ENCODE assay signal across 2 mouse cellular contexts in genomic region chr8:104340233-104341105, GRCm38 (mm10).
TF ChIP-seq lines count a peak whose summit lies in the region.

No protein-coding gene starts in this region.

TF ChIP-seq in C2C12, 6 proteins besides CTCF, POLR2A, EP300 and RAD21:
- TF ChIP-seq MYOG (IDR thresholded peaks at IDR 0.05; ENCODE audit: control insufficient read depth, extremely low read depth, insufficient read length): no peak
- TF ChIP-seq MYOD1 (IDR thresholded peaks at IDR 0.05; ENCODE audit: control insufficient read depth, insufficient read length, low read depth): no peak
- no peak for TF ChIP-seq MAX (IDR thresholded peaks at IDR 0.05)
- TF ChIP-seq FOSL1 (IDR thresholded peaks at IDR 0.05; ENCODE audit: insufficient read depth, low read length, poor library complexity, severe bottlenecking): no peak
- no peak for TF ChIP-seq USF1 (IDR thresholded peaks at IDR 0.05; ENCODE audit: low read depth)
- no peak for TF ChIP-seq CEBPB (IDR thresholded peaks at IDR 0.05; ENCODE audit: low read depth)

TF ChIP-seq in myocyte, 11 proteins besides CTCF, POLR2A, EP300 and RAD21:
- TF ChIP-seq MAX (IDR thresholded peaks at IDR 0.05; ENCODE audit: low read depth) (no peak), TCF12 (IDR thresholded peaks at IDR 0.05; ENCODE audit: insufficient read depth, poor library complexity, severe bottlenecking) (no peak), POLR2AphosphoS2 (IDR thresholded peaks at IDR 0.05; ENCODE audit: insufficient read length, low read depth) (peak; percentile 24), CEBPB (IDR thresholded peaks at IDR 0.05; ENCODE audit: insufficient read depth, poor library complexity, severe bottlenecking) (no peak), MYOG (IDR thresholded peaks at IDR 0.05; ENCODE audit: control insufficient read depth in 1 of 3, insufficient read depth in 1 of 3, insufficient read length in 2 of 3, low read depth in 2 of 3) (no peak), MYOD1 (IDR thresholded peaks at IDR 0.05; ENCODE audit: control insufficient read depth in 1 of 3, insufficient read length in 2 of 3, low read depth in 2 of 3) (no peak), TCF3 (IDR thresholded peaks at IDR 0.05; ENCODE audit: insufficient read length, low read depth) (no peak)
